Mouse (Mus musculus) megakaryocyte progenitor cell, adult 5-6 weeks (primary cell): Measurements from ENCODE around the gene Dcaf7. TPM values are rescaled to one million over a fixed set of nuclear protein-coding genes. Genes with fewer than 3 reads are reported as not detected.

Source experiments
- ATAC-seq: replicated peaks from 2 replicates; pipeline ENCODE4 v1.8.0; 2016; ENCODE audit warnings: mild to moderate bottlenecking, moderate TSS enrichment, inconsistent platforms; ENCODE audit not compliant: poor library complexity
- total RNA-seq, 2 experiments: library from RNA; stranded (forward) in 1 of 2; stranded (reverse) in 1 of 2; fragments of 157-497, 149-512 nt in 1 of 2; fragments of 200-1000 nt in 1 of 2; gene quantifications; 2 replicates each; pipeline versions ENCODE4 v1.2.3 to v1.2.4; 2015 to 2017

The Dcaf7 gene
- total RNA-seq, 2 experiments from 2014 or later = 45.5 to 48.8 TPM

GRCm38 (mm10) chr11:106044349-106044748, 7.7 kb downstream of the Dcaf7 start:
- no peak for ATAC-seq

GRCm38 (mm10) chr11:106045256-106045655, 8.6 kb downstream of the Dcaf7 start:
- no peak for ATAC-seq

- no peak for ATAC-seq
Measured at GRCm38 (mm10) chr11:106045780-106046179, 9.1 kb downstream of the Dcaf7 start.

GRCm38 (mm10) chr11:106046584-106046983, 9.9 kb downstream of the Dcaf7 start:
- no peak for ATAC-seq

- no peak for ATAC-seq
Measured at GRCm38 (mm10) chr11:106053921-106054320, 17.2 kb downstream of the Dcaf7 start.

- ATAC-seq = no peak
Measured at GRCm38 (mm10) chr11:106054600-106054999, 17.9 kb downstream of the Dcaf7 start.

GRCm38 (mm10) chr11:106055341-106055740, 18.7 kb downstream of the Dcaf7 start:
- no peak for ATAC-seq

- ATAC-seq = peak; percentile 94
Measured at GRCm38 (mm10) chr11:106056819-106057491, 20.3 kb downstream of the Dcaf7 start.

GRCm38 (mm10) chr11:106058020-106058419, 21.3 kb downstream of the Dcaf7 start:
- no peak for ATAC-seq

- no peak for ATAC-seq
Measured at GRCm38 (mm10) chr11:106060549-106060948, 23.9 kb downstream of the Dcaf7 start.

GRCm38 (mm10) chr11:106061311-106061710, 24.6 kb downstream of the Dcaf7 start:
- ATAC-seq = no peak

GRCm38 (mm10) chr11:106063756-106064155, 27.1 kb downstream of the Dcaf7 start:
- ATAC-seq = no peak

GRCm38 (mm10) chr11:106065073-106065922, 28.6 kb downstream of the Dcaf7 start:
- peak; percentile 15 for ATAC-seq

- ATAC-seq = peak; percentile 95
Measured at GRCm38 (mm10) chr11:106065923-106066571, 29.4 kb downstream of the Dcaf7 start, which contains the start of gene Taco1. TSS of gene Taco1 (plus strand) at chr11:106066061.

- peak; percentile 18; the same call in 1 of the 2 replicates for ATAC-seq
Measured at GRCm38 (mm10) chr11:106066616-106067015, 29.9 kb downstream of the Dcaf7 start.

GRCm38 (mm10) chr11:106073774-106074173, 37.1 kb downstream of the Dcaf7 start:
- ATAC-seq = no peak; the same call in 1 of the 2 replicates

- peak; percentile 99 for ATAC-seq
Measured at GRCm38 (mm10) chr11:106076321-106076720, 39.6 kb downstream of the Dcaf7 start.

- ATAC-seq = peak; percentile 95
Measured at GRCm38 (mm10) chr11:106083708-106084701, 47.3 kb downstream of the Dcaf7 start, which contains the start of gene Map3k3. TSS of gene Map3k3 (plus strand) at chr11:106084613.

- ATAC-seq = peak; percentile 38
Measured at GRCm38 (mm10) chr11:106084911-106085561, 48.4 kb downstream of the Dcaf7 start.

GRCm38 (mm10) chr11:106098223-106098622, 61.6 kb downstream of the Dcaf7 start:
- no peak for ATAC-seq
